Mouse (Mus musculus) C2C12 (cell line): ENCODE measurements around the gene Rpl38.

Experiments used
- CTCF ChIP-seq: IDR thresholded peaks from one replicate; pipeline ENCODE4 v1.5.1; 2011; ENCODE audit not compliant: control insufficient read depth, insufficient read depth, insufficient read length
- USF1 ChIP-seq: IDR thresholded peaks from one replicate; pipeline ENCODE4 v1.6.1; 2011; ENCODE audit warnings: low read depth, mild to moderate bottlenecking, control low read depth, moderate library complexity

DNA sequence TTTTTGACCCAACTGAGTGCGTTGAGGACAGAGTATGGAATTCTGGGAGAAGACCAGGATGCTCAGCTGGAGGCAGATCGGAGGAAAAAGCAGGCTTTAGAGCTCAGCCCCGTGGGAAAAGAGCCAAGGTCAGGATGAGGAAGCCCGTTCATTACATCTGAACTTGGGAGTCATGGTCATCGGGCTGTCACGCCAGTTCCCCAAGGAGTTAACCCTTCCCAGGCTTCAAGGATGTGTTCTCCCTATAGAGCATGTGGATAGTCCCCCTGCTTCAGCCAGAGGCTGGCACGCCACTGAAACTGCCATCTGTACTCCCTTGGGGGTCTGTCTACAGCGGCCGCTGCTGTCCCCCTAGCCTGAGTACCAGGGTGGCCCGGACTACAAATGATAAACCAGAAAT is 12.0 kb downstream of the Rpl38 start:
- TF ChIP-seq CTCF (no peak), USF1 (no peak)
